Mouse (Mus musculus): ENCODE data around the gene Tnnc1.

DNA sequence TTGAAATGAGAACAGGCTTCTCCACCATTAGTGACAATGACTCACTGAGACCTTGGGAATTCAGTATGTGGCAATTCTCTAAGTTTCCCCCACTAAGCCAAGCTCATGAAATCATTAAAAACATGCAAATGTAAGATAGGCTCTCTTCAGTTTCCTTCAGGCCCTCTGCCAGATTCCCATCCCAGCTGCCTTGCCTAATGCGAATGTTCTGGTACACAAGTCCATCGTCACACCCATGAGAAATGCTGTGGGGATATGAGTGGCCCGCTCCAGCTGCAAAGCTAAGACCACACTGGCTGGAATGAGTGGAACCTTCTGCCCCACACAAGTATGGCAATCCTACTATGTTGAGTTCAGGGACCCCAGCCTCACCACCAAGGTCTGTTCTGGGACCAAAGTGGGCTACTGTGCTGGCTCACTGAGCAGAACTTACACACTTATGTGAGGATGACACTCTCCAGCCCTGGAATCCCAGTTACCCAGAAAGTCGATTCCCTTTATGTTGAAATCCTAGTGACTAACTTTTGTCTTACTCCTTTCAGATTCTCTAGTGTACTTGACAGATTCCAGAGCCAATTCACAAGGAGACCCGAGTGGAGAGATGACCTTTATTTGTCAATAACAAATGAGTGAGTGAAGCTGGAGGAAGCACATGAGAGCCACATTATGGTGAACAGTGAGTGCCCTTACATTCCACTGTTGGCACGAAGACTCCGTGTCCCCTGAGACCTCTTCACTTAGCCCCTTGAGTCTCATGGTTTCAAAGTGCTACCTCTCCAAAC, 29.2 kb downstream of the Tnnc1 start:
- TF ChIP-seq CTCF (IDR thresholded peaks at IDR 0.05) (no peak), EP300 (IDR thresholded peaks at IDR 0.05) (peak; percentile 84)

All from lung, postnatal 0 days (tissue).